Mouse (Mus musculus): ENCODE measurements at regions not wholly inside any gene's neighbourhood (a gene's known extent, or its start where the extent isn't known, plus 50 kb on each side); places are given as distances from the start of the nearest gene placed in this dataset.

GRCm38 (mm10) chr1:190398308-190398707, 227.8 kb upstream of the Prox1 start:
- no peak for TF ChIP-seq CTCF (IDR thresholded peaks at IDR 0.05; ENCODE audit: low read depth)
- no peak for TF ChIP-seq EP300 (IDR thresholded peaks at IDR 0.05; ENCODE audit: low read depth)

Measured in liver, postnatal 0 days (tissue).